Mouse (Mus musculus) adrenal gland, postnatal 36 days (tissue): ENCODE measurements around the gene Car12. TPM values are rescaled to one million over a fixed set of nuclear protein-coding genes. Genes with fewer than 3 reads are reported as not detected.
A peak's percentile ranks its signal among the peaks of the same experiment; 100 is the strongest.
"Not testable (repeated sequence)": the region's sequence is repeated elsewhere in the genome, so short reads cannot be mapped to it uniquely, and the experiment has no call there.

Experiments used
- DNase-seq, 2 experiments: peaks; one replicate each; pipeline ENCODE4 v3.0.0; 2021; ENCODE audit warnings: mixed read lengths in 1 of 2
- total RNA-seq, 2 experiments: library from RNA; stranded (reverse); gene quantifications; 2 replicates each; pipeline ENCODE4 v1.2.3; 2021

Gene Car12
- total RNA-seq, 2 experiments from 2014 or later = 0.13 to 0.23 TPM

DNA sequence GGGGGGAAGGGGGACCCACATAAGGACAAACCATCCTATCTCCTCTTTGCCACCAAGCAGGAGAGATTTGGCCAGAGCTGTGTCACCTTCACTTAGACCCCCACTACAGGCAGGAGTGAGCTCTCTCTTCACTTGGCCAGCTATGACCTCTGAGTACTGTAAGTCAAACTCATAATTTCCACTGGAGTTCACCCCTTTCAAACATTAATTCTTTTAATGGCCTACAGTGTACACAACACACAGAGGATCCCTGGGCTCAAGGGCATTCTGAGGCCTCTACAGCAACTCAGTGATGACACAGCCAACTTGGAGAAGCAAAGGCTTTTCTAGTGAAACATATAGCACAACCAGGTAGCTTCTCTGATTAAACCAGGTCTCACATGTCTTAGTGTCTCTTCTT, 57.2 kb downstream of the Car12 start:
- DNase-seq = no peak

DNA sequence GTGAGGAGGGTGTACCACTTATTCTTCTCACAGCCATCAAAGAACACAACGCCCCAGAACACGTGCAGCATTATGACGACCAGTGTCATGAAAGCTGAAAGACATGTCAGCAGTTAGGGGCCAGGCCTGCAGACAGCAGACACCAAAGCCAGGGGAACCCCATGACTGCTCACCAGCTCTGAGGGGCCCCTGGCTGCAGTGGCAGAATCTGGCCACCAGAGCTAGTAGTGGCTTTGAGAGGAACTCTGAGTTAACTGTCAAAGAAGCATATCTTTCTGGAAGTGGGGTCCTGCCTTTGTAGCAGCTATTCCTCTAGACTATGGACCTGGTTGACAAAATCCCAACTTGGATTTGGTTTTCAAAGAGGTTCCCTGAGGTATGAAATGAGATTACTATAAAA, 71.1 kb downstream of the Car12 start:
- not testable (repeated sequence) for DNase-seq

DNA sequence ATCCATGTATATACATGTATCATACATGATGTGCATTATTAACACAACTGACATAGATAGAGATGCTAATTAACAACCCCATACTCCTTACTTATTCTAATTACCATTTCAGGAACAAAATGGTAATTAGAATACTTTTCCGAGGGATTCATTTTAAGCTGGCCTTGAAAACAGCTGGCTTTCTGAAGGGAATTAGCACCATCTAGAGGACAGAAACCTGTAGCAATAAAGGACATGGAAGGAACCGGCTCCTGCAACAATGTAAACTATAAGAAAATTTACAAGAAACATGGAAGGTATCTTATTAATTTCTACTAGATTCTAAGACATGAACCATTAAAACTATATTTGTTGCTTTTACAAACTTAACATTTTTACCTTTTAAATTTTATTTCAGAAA, 74.3 kb downstream of the Car12 start:
- DNase-seq = no peak

DNA sequence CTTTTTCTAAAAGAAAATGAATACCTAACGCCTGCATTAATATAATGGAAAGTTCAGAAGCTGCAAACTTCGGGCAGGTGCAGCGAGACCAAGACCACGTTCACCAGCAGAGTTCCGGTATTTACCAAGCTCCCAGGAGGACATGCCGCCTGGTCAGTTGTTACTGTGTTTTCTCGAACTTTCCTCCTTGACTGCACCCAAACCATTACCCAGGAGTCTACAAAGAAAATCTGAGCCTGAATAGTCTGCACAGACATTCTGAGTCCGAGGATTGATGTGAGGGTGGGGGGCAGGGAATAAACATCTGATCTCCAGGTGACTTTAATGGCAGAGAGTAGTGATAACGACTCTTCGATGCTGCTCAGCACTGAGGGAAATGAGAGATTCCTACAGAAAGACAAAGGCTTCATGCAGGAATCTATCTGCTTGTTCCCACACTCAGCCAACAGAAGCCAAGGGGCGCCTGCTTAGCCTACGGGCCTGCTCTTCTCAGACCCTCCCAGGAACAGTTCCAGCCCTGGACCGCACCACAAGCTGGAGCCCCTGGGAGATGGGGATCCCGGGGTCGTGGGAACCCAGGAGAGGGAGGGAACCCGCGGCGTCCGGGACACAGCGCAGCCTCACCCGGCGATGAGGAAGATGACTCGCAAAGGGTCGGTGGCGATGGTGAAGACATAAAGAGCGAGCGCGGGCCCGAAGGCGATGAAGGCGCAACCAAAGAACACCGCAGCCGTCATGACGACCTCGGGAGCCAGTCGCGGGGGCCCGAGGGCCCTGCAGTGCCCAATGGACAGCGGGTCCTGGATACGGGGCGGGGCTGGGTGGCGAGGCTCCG, 81.4 kb downstream of the Car12 start:
- no peak for DNase-seq

DNA sequence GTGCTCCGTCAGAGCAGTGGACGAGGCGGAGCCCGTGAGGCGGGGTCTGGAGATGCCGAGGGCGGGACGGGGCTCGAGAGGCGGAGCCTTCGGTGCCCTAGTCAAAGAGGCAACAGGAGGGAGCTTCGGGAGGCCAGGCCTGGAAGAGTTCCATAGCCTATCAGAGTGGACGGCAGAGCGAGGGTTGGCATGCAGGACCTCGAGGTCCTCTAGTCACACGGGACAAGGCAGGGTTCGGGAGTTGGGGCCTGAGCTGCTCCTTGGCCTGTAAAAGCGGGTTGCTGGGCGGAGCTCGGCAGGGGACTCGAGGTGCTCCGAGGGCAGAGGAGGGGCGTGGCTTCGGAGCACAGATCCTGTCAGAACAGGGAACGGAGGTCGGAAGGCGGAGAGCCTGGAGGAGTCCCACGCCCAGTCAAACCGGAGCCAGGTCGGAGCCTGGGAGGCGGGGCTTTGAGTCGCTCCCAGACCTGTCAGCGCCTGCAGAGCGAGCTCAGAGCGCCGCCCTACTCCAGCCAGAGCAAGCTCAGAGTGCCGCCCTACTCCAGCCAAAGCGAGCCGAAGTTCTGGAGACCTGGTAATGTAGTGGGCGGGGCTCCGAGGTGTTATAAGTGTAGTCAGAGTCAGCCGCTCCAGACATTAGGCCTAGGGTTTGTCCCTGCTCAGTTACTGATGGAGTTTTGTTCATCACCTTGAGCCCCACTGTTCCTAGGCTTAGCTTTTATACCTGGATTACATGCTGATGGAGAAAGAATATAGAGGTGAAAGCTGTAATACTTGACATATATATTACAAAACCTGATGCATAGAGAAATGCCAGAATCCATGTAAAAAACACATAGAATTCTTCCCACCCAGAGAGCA, 82.2 kb downstream of the Car12 start, which contains the start of gene Aph1b:
TSS of gene Aph1b (minus strand) at position 27 of the 861 bp plus-strand sequence.
- DNase-seq = peak; percentile 98 to 99

DNA sequence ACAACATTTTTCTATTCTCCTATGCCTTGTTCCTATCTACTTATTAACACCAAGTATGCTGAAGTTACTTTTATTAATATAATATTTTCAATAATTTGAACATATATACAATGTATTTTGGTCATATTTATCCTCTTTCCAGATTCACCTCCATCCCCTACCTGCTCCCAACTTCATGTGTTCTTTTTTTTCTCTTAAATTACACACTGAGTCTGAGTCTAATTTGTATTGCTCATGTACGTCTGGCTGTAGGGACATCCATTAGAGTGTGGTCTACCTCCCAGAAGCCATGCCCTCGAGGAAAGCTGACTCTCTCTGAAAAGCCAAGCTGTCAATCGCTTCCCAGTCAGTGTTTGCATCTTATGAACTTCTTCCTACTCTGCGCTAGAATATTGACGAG, 83.3 kb downstream of the Car12 start, which contains the start of gene Gm10647:
TSS of gene Gm10647 (plus strand) at position 301 of the 400 bp plus-strand sequence.
- DNase-seq = no peak

DNA sequence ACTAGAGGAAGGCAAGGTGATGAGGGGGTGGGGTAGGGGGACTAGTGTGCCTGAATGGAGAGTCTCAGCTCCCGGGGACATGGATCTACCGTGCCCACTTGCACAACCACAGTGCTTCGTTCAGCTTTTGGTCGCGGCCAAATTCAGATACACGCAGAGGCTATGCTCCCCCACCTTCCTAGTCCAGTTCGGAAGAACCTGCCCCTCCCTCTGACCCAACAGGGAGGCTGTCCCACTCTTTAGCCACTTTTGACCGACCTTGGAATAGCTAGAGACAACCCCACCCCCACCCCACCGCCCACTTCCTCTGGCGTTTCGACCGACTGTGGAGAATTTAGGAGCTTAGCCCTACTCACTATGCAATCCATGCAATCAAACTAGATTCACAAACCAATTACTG, 88.5 kb downstream of the Car12 start:
- no peak for DNase-seq

DNA sequence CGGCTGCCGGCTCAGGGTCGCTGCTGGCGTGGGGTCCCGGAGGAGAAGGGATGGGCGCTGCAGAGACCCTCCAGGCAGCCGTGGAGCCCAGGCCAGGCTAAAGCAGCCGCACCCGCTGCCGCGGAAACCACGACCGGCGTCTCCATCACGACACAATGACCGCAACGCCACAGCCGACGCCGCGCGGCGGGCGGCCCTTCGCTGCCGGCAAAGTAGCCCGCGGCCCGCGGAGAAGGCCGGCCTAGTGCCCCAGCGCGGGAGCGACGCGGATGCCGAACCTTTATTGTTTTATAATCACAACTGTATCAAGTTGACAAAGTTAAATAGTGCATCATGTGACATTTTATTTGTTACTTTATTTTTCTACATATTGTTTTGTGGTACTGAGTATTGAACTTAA, 92.5 kb downstream of the Car12 start:
- peak in 1 of 2 experiments; percentile 11 for DNase-seq

DNA sequence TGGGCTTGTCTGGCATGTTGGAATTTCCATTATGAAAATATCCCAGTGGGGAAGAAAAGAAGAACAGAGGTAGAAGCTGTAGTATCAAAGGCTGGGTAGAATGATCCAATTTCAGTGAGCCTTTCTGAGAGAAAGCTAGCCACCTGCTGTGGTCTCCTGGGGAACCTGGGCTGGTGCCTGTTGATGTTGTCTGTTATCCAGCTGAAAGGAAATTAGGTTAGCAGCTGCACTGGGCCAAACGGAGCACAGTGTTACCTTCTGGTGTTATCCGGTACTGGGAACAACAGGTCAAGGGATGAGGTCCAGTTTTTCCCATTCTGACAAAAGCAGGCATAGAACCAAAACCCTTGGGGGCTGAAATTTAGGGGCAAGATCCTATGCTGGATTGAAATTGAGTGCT, 99.9 kb downstream of the Car12 start:
- no peak for DNase-seq

Other genes starting within 250 kb of the Car12 start
- under 1 TPM; 0.30 to 0.63 TPM for gene Fbxl22, start 199.1 kb upstream of the Car12 start, total RNA-seq
- 10 to 100 TPM; 31.2 to 38.7 TPM for gene Usp3, start 120.5 kb upstream of the Car12 start, total RNA-seq
- 1 to 10 TPM; 4.7 to 5.5 TPM for gene Aph1b, start 81.8 kb downstream of the Car12 start, total RNA-seq
- gene Gm10647, start 83.4 kb downstream of the Car12 start, total RNA-seq = under 1 TPM in 1 of 2 experiments, not detected in 1; 0.26 TPM
- 10 to 100 TPM in 1 of 2 experiments, 1 to 10 TPM in 1; 6.6 to 11.4 TPM for gene Aph1c, start 121.0 kb downstream of the Car12 start, total RNA-seq
- gene Rab8b, start 206.0 kb downstream of the Car12 start, total RNA-seq = 10 to 100 TPM; 18.9 to 21.9 TPM
- gene Rps27l, start 232.4 kb downstream of the Car12 start, total RNA-seq = 100 to 1,000 TPM; 270 to 313 TPM